Mouse (Mus musculus): ENCODE measurements at regions not wholly inside any gene's neighbourhood (a gene's known extent, or its start where the extent isn't known, plus 50 kb on each side); places are given as distances from the start of the nearest gene placed in this dataset.

GRCm38 (mm10) chr5:112012505-112013164 is 239.7 kb downstream of the Cryba4 start:
- H3K4me3 ChIP-seq (replicated peaks), result no peak overlapping the region
- no peaks in the 10 kb centered on the region for H3K27me3 ChIP-seq (replicated peaks)
- no peak overlapping the region for H3K9ac ChIP-seq
- H3K4me1 ChIP-seq (replicated peaks), result 0 out of 2 replicates have a peak, but pooled peaks cover 6% of the 10 kb centered on the region
- H3K27ac ChIP-seq, result peak overlapping the region; percentile 58; the same call in 1 of the 2 replicates
- no peaks in the 10 kb centered on the region for H3K9me3 ChIP-seq
- no peaks in the 10 kb centered on the region for H3K36me3 ChIP-seq
- 16% methylated on average over 9 of the region's 9 CpGs for WGBS
- H3K4me2 ChIP-seq (replicated peaks), result 0 out of 2 replicates have a peak overlapping the region, but pooled peaks have one; percentile 19
- peak; percentile 63 for ATAC-seq

- Histone ChIP-seq H3K9me3 (no peaks in the 10 kb centered on the region), H3K36me3 (no peaks in the 10 kb centered on the region), H3K4me3 (replicated peaks) (no peak overlapping the region), H3K4me2 (replicated peaks) (no peak overlapping the region), H3K27me3 (replicated peaks) (no peaks in the 10 kb centered on the region), H3K4me1 (replicated peaks) (no peaks in the 10 kb centered on the region), H3K9ac (no peak overlapping the region), H3K27ac (no peak overlapping the region)
- WGBS, result 64% methylated on average over 7 of the region's 7 CpGs
- no peak for ATAC-seq
Observed at GRCm38 (mm10) chr5:112018925-112019324, 233.4 kb downstream of the Cryba4 start.

GRCm38 (mm10) chr5:112020882-112021281 is 231.4 kb downstream of the Cryba4 start:
- 64% methylated on average over 2 of the region's 2 CpGs for WGBS
- Histone ChIP-seq H3K27ac (no peak overlapping the region), H3K4me3 (replicated peaks) (no peak overlapping the region), H3K36me3 (no peaks in the 10 kb centered on the region), H3K27me3 (replicated peaks) (no peaks in the 10 kb centered on the region), H3K4me1 (replicated peaks) (no peaks in the 10 kb centered on the region), H3K9me3 (no peaks in the 10 kb centered on the region), H3K4me2 (replicated peaks) (no peak overlapping the region), H3K9ac (no peak overlapping the region)
- no peak for ATAC-seq

GRCm38 (mm10) chr5:112029955-112030354 is 222.4 kb downstream of the Cryba4 start:
- Histone ChIP-seq H3K9me3 (no peaks in the 10 kb centered on the region), H3K27ac (no peak overlapping the region), H3K27me3 (replicated peaks) (no peaks in the 10 kb centered on the region), H3K4me1 (replicated peaks) (no peaks in the 10 kb centered on the region), H3K9ac (no peak overlapping the region), H3K36me3 (no peaks in the 10 kb centered on the region), H3K4me2 (replicated peaks) (no peak overlapping the region), H3K4me3 (replicated peaks) (no peak overlapping the region)
- WGBS, result 48% methylated on average over 11 of the region's 11 CpGs
- ATAC-seq, result no peak

- no peaks in the 10 kb centered on the region for H3K27me3 ChIP-seq (replicated peaks)
- 0 out of 2 replicates have a peak, but pooled peaks have one; percentile 28 for ATAC-seq
- no peak overlapping the region for H3K4me3 ChIP-seq (replicated peaks)
- H3K9ac ChIP-seq, result no peak overlapping the region
- H3K27ac ChIP-seq, result no peak overlapping the region
- H3K4me2 ChIP-seq (replicated peaks), result no peak overlapping the region
- peaks cover 8% of the 10 kb centered on the region; the same call in 1 of the 2 replicates for H3K4me1 ChIP-seq (replicated peaks)
- no peaks in the 10 kb centered on the region for H3K9me3 ChIP-seq
- H3K36me3 ChIP-seq, result no peaks in the 10 kb centered on the region
Observed at GRCm38 (mm10) chr5:112032036-112032435, 220.3 kb downstream of the Cryba4 start.

GRCm38 (mm10) chr5:112035426-112035825 is 216.9 kb downstream of the Cryba4 start:
- H3K36me3 ChIP-seq, result no peaks in the 10 kb centered on the region
- no peak overlapping the region for H3K9ac ChIP-seq
- H3K9me3 ChIP-seq, result no peaks in the 10 kb centered on the region
- ATAC-seq, result no peak
- H3K4me1 ChIP-seq (replicated peaks), result peaks cover 8% of the 10 kb centered on the region; the same call in 1 of the 2 replicates
- no peak overlapping the region for H3K4me3 ChIP-seq (replicated peaks)
- no peaks in the 10 kb centered on the region for H3K27me3 ChIP-seq (replicated peaks)
- H3K4me2 ChIP-seq (replicated peaks), result no peak overlapping the region
- 83% methylated on average over 8 of the region's 8 CpGs for WGBS
- no peak overlapping the region for H3K27ac ChIP-seq

- Histone ChIP-seq H3K4me2 (replicated peaks) (no peak overlapping the region), H3K27ac (no peak overlapping the region), H3K9ac (no peak overlapping the region), H3K4me1 (replicated peaks) (peaks cover 8% of the 10 kb centered on the region; the same call in 1 of the 2 replicates), H3K36me3 (no peaks in the 10 kb centered on the region), H3K4me3 (replicated peaks) (no peak overlapping the region), H3K27me3 (replicated peaks) (no peaks in the 10 kb centered on the region), H3K9me3 (no peaks in the 10 kb centered on the region)
- WGBS, result 11% methylated on average over 8 of the region's 8 CpGs
- ATAC-seq, result no peak
Observed at GRCm38 (mm10) chr5:112037080-112037479, 215.2 kb downstream of the Cryba4 start.

- H3K4me1 ChIP-seq (replicated peaks), result peaks cover 8% of the 10 kb centered on the region; the same call in 1 of the 2 replicates
- H3K36me3 ChIP-seq, result no peaks in the 10 kb centered on the region
- no peak overlapping the region for H3K9ac ChIP-seq
- H3K4me2 ChIP-seq (replicated peaks), result no peak overlapping the region
- no peak overlapping the region for H3K27ac ChIP-seq
- no peaks in the 10 kb centered on the region for H3K9me3 ChIP-seq
- no peak for ATAC-seq
- 50% methylated on average over 10 of the region's 10 CpGs for WGBS
- no peaks in the 10 kb centered on the region for H3K27me3 ChIP-seq (replicated peaks)
- no peak overlapping the region for H3K4me3 ChIP-seq (replicated peaks)
Observed at GRCm38 (mm10) chr5:112039645-112040372, 212.5 kb downstream of the Cryba4 start.

GRCm38 (mm10) chr5:112040678-112041077 is 211.6 kb downstream of the Cryba4 start:
- H3K27me3 ChIP-seq (replicated peaks), result no peaks in the 10 kb centered on the region

GRCm38 (mm10) chr5:112041285-112041684 is 211.0 kb downstream of the Cryba4 start:
- no peak overlapping the region for H3K4me3 ChIP-seq (replicated peaks)
- H3K27ac ChIP-seq, result no peak overlapping the region
- 57% methylated on average over 4 of the region's 4 CpGs for WGBS
- H3K4me1 ChIP-seq (replicated peaks), result peaks cover 7% of the 10 kb centered on the region; the same call in 1 of the 2 replicates
- no peaks in the 10 kb centered on the region for H3K36me3 ChIP-seq
- no peak for ATAC-seq
- no peaks in the 10 kb centered on the region for H3K9me3 ChIP-seq
- no peak overlapping the region for H3K4me2 ChIP-seq (replicated peaks)
- no peak overlapping the region for H3K9ac ChIP-seq
- no peaks in the 10 kb centered on the region for H3K27me3 ChIP-seq (replicated peaks)

More at GRCm38 (mm10) chr5:112040678-112041077, 211.6 kb downstream of the Cryba4 start:
- no peak overlapping the region for H3K4me3 ChIP-seq (replicated peaks)
- H3K4me1 ChIP-seq (replicated peaks), result peaks cover 8% of the 10 kb centered on the region; the same call in 1 of the 2 replicates
- no peak for ATAC-seq
- H3K4me2 ChIP-seq (replicated peaks), result no peak overlapping the region
- 42% methylated on average over 1 of the region's 1 CpGs for WGBS
- no peak overlapping the region for H3K27ac ChIP-seq
- H3K36me3 ChIP-seq, result no peaks in the 10 kb centered on the region
- H3K9me3 ChIP-seq, result no peaks in the 10 kb centered on the region
- no peak overlapping the region for H3K9ac ChIP-seq

- no peak for ATAC-seq
- Histone ChIP-seq H3K27ac (no peak overlapping the region), H3K36me3 (no peaks in the 10 kb centered on the region), H3K9me3 (no peaks in the 10 kb centered on the region), H3K27me3 (replicated peaks) (no peaks in the 10 kb centered on the region), H3K4me2 (replicated peaks) (no peak overlapping the region), H3K4me1 (replicated peaks) (no peaks in the 10 kb centered on the region), H3K9ac (no peak overlapping the region), H3K4me3 (replicated peaks) (no peak overlapping the region)
- 78% methylated on average over 11 of the region's 11 CpGs for WGBS
Observed at GRCm38 (mm10) chr5:112042236-112042635, 210.1 kb downstream of the Cryba4 start.

- Histone ChIP-seq H3K4me1 (replicated peaks) (no peaks in the 10 kb centered on the region), H3K36me3 (no peaks in the 10 kb centered on the region), H3K27me3 (replicated peaks) (no peaks in the 10 kb centered on the region), H3K27ac (no peak overlapping the region), H3K9me3 (no peaks in the 10 kb centered on the region), H3K9ac (no peak overlapping the region), H3K4me3 (replicated peaks) (no peak overlapping the region), H3K4me2 (replicated peaks) (no peak overlapping the region)
- WGBS, result 37% methylated on average over 16 of the region's 16 CpGs
- no peak for ATAC-seq
Observed at GRCm38 (mm10) chr5:112050046-112050782, 202.1 kb downstream of the Cryba4 start.
